Mouse (Mus musculus) T-helper 1 cell (primary cell): ENCODE data around the gene Adgrv1.

Source experiments
- in situ Hi-C: fragments of 300-600 bp; cut with MboI, MseI; formaldehyde crosslinking; loops from one replicate; pipeline ENCODE4 v1.15.1; 2025; ENCODE audit warnings: high pct_unique_total_duplicates

The Adgrv1 gene

GRCm38 (mm10) chr13:81239836-81240235 lies 393.1 kb downstream of the Adgrv1 start:
- in situ Hi-C loops: loop anchor here (10.0 kb wide), 1 partner anchor 1165 kb away; no protein-coding TSS in a partner anchor

DNA sequence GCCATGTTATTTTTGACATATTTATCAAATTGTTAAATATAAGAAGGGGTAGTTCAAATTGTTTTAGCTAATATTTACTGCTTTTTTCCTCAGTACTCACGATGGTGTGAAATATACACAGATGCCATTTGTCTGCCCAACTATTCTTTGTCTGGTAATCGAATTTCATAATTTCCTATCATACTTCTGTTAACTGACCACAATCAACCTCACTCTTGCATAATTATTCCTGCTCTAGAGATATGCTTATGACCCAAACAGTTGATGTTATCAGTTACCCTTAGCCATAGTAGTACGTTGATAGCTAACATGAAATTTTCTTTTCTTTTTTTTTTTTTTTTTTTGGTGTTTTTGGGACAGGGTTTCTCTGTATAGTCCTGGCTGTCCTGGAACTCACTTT lies 393.5 kb downstream of the Adgrv1 start:
- in situ Hi-C loops: no loop called here

DNA sequence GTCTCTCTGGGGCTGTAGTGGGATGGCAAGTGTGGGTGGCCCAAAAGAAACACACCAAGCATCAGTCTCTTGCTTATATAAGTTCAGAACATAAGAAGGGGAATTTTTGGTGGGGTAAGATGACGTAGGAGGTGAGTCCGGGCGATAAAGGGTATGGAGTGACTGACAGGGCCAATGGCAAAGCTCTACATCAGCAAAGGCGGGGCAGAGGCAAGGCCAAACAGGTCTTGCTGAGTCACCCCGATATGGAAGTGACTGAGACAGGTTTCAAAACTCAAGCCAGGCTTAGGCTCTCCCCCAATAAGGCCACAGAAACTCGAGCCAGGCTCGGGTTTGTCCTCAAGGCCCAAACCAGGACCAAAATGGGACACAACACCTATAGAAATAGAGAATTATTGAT lies 394.1 kb downstream of the Adgrv1 start:
- in situ Hi-C loops: no loop called here

DNA sequence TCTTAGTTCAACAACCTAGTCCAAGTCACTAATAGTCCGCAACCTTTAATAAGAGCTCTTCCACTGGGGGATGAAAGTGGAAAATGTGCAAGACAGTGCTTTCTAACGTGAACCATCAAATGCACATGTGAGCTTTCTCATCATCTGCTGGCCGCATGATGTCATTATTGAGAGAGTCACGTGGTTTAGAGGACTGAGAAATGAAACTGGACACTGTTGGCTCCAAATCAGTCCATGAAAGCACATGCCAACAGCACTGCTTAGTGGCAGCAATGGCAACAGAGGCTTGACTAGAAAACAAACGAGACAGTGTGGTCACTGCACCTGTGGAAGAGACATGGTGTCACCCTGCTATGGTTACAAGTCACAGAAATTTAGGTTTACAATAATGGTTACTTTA lies 395.0 kb downstream of the Adgrv1 start:
- in situ Hi-C loops: no loop called here

DNA sequence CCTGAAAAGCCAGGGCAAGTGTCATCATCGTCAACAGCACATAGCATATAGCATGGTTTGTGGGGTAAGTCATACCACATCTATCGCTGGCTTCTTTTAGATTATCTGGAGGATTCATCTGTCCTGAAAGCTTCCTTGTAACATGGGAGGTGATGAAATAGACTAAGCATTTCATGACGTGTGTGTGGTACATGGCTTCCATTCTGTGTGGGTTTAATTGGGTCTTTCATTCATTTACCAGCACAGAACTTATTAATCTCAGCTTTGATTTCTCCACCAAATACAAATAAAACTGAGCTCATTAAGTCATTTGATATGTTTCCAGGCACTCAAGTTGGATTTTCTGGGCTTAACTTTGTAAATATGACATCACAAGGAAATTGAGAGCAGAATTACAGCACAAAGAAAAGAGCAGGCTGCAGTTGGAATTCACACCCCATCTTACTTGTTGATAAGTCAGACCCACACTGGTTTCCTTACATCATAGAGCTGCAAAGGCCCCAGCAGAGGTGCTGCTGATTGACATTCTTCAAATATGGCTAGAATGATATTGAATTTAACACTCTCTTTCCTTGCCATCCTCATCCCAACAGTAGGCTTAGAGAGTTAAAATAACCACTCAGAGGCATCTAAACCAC lies 396.1 kb downstream of the Adgrv1 start:
- in situ Hi-C loops: no loop called here

DNA sequence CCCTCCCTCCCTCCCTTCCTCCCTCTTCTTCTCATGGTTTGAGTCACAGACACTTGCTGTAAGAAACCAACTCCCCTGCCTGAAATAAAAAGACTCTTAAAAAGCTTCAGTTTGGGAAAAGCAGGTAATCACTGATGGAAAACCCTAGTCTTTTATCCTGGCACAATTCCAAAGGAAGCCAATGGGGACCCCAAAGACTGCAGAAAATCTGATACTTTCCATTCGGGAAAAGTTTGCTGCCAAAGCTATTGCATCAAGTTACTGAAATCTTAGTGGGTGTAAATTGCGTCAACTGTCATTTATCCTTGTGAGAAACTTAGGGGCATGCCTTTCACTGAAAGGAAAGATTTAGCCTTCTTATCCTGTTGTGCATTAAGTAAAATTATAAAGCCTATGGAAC lies 398.9 kb downstream of the Adgrv1 start:
- in situ Hi-C loops: no loop called here

GRCm38 (mm10) chr13:81232839-81233238 lies 400.1 kb downstream of the Adgrv1 start:
- in situ Hi-C loops: no loop called here

GRCm38 (mm10) chr13:81230161-81230560 lies 402.8 kb downstream of the Adgrv1 start:
- in situ Hi-C loops: no loop called here

- in situ Hi-C loops: no loop called here
Measured at GRCm38 (mm10) chr13:81223768-81224167, 409.2 kb downstream of the Adgrv1 start.

DNA sequence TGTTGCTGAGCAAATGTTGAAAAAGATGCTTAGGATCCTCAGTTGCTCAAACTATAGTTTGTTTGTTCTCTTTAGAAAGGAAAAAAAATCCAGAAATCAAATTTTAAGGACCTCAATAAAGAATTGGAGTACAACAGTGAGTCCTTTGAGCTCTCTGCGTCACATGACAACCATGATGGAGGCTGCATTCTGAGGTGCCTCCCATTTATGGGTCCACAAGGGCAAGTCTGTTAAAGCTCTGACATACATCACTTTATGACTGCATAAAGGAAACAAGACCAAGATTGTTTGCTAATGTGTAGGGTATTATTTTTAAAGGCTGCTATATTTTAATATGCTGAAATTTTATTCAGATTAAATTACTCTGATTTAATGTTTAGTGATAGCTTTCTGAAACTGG lies 410.6 kb downstream of the Adgrv1 start:
- in situ Hi-C loops: no loop called here

DNA sequence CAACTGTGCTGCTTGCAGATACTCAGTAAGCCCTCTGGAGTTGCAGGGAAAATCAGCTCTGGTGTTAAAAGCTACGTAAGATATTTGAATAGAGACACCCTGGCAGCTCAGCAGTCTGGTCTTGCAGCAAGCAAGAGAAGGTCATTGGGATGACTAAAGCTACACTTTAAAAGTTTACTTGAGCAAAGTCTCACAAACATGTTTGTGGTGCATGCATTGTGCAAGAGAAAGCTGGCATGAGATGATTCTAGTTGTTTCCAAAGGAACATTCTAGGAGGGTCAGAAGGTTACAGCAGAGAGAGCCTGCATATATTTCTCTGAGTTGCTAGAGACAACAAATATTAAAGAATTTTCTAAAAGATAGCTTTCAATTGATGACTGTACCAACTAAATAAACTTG lies 421.5 kb downstream of the Adgrv1 start:
- in situ Hi-C loops: no loop called here

- in situ Hi-C loops: no loop called here
Measured at GRCm38 (mm10) chr13:81210516-81210915, 422.4 kb downstream of the Adgrv1 start.

DNA sequence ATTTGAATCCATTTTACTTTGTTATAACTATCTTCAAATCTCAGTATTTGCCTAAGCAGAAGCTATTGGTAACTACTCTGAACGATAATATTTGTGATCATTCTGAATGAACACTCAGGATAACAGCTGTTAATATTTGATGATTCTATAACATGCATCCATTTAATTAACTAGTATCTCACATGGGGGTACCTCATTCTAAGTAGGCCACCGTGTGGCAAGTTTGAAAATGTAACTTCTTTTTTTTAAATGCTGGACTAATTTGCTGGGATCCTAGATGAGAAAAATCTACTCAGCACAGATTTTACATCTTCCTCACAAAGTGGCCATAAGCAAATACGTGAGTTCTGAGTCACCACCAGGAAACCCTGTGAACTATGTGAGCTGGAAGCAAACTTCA lies 423.1 kb downstream of the Adgrv1 start:
- in situ Hi-C loops: no loop called here

DNA sequence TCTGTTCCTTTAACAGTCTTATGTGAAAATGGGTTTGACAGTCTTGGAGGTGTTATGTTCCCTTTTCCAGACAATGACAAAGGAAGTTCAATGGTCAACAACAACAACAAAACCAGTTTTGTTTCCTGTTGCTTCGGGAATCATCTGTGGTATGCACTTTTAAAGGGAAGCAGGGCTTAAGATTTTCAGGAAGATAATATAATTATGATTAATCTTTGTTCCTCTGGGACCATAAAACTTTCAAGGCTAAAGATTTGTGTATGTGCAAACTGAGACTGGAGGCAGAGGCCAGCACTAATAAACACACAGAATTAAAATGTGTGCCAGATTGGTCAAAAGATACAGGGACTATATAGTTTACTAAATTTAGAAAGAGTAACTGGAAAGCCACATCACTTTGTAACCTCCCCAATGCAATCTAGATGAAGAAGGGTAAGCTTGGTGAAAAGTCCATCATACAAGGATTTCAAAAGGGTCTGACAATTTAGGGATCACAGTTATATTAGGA lies 424.8 kb downstream of the Adgrv1 start:
- in situ Hi-C loops: no loop called here

DNA sequence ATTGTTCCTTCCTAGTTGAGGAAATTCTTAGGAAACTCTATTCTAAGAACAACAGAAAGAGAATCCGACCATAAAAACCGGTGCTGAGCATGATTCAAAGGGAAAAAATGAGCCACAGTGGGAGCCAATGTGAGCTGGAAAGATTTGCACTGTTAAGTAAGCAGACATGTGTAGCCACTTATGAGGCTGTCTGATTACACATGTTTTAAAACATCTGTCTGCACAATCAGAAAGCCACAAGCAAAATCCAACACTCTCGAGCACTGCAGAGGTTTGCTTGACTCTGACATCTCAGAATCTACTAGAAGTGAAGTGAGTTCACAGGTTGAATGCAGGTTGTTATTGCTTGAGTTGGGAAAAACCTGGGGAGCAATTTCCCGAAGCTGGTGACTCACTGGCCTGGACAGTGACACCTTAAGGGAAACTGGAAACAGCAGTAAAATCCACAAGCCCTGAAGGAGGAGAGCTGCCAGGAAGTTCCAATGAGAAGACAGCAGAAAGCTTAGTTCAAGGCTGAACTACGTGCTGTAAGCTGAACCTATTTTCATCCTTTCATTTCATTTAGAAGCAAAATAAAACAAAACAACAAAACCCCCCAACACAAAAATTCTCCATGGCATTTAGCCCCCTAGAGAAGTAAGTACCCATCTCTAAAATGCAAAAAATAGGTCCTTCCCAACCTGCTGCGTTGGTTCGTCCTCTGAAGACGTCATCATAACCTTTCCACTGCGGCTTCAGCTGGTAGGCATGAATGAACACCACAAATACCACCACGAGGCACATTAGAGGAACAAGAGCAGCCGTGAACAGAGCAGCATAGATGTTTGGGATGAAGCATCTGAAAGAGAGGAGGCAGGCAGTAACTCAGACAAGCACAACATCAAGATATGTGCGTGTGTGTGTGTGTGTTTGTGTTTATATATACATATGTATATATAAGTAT lies 450.7 kb downstream of the Adgrv1 start:
- in situ Hi-C loops: no loop called here

DNA sequence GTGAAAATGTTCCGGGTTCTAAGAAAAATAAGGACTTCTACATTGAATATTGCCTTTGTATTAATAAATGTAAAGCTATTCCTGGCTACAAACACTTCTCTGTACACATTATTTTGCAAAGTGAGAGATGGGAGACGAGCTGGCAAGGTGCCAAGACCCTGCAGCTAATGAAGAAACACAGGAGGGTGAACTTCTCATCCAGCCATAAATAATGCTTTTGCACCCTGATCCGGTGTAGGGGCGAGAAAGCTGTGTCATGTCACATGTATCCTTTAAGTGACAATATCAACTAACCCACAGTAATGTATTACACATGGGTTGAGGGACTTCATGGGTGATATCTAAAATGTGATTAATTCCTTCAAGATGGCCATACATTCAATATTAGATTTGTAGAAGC lies 451.5 kb downstream of the Adgrv1 start:
- in situ Hi-C loops: no loop called here

DNA sequence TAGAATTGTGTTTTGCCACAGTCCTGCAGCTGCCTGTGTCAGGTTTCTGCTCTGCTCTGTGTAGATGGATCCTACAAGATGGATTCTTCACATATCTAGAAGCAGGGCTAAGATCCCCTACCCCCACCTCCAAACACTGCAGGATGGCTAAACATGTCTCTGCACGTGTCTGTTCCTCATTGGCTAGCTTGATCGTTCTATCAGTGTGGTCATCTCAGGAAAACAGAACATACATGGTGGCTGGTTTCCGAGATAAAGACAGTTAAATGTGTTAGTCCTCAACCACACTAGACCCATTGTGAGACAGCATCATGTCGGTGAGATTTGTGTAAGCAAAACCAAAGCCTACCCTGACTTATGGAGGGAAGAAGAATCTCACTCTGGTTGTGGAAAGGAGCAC lies 456.1 kb downstream of the Adgrv1 start:
- in situ Hi-C loops: loop anchor here (10.0 kb wide), 2 partner anchors 292 to 508 kb away; partner anchors contain the start of gene Arrdc3

- in situ Hi-C loops: loop anchor here (10.0 kb wide), 2 partner anchors 291 to 509 kb away; partner anchors contain the start of gene Arrdc3
Measured at GRCm38 (mm10) chr13:81176071-81176470, 456.9 kb downstream of the Adgrv1 start.

- in situ Hi-C loops: loop anchor here (10.0 kb wide), 2 partner anchors 286 to 514 kb away; partner anchors contain the start of gene Arrdc3
Measured at GRCm38 (mm10) chr13:81171115-81171514, 461.8 kb downstream of the Adgrv1 start.

- in situ Hi-C loops: no loop called here
Measured at GRCm38 (mm10) chr13:81167450-81167849, 465.5 kb downstream of the Adgrv1 start.

GRCm38 (mm10) chr13:81159808-81160207 lies 473.1 kb downstream of the Adgrv1 start:
- in situ Hi-C loops: no loop called here

- in situ Hi-C loops: no loop called here
Measured at GRCm38 (mm10) chr13:81155322-81155721, 477.6 kb downstream of the Adgrv1 start.
